Mouse (Mus musculus): ENCODE results near the gene Fbp2.

GRCm38 (mm10) chr13:62897927-62898646 is 39.9 kb upstream of the Fbp2 start:
- TF ChIP-seq CTCF (IDR thresholded peaks at IDR 0.05; ENCODE audit: control insufficient read depth, insufficient read depth, insufficient read length), result no peak
- TF ChIP-seq MYOD1 (IDR thresholded peaks at IDR 0.05; ENCODE audit: control insufficient read depth, insufficient read length, low read depth), result no peak
- no peak for TF ChIP-seq CEBPB (IDR thresholded peaks at IDR 0.05; ENCODE audit: low read depth)
